Mouse (Mus musculus): ENCODE measurements around the gene Cdc14a.

Gene Cdc14a

DNA sequence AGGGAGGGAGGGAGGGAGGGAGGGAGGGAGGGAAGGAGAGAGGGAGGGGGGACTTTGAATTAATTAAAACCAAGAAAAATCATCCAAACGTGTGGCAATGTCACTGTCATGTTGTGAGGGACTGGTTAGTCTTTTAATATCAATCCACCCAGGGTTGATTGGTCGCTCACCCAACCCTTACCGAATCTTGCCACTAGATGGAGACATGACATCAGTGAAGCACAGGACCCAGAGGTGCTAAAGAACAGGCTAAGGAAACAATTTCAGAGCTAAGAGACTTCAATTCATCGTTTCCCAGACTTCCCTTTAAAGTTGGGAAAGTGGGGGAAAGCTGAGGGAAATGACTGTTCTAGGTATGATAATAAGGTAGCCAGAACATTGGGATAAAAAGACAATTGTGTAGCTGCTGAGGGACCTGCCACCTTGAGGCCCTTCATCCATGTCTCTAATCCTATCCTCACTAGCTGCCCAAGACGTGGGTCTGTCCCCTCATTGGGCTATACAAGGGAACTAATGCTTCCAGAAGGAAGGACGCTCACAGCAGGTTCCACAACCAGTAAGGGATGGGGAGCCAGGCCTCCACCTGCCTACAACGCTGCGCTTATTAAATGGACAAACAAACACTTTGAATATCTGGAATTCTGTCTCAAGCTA is 91.9 kb downstream of the Cdc14a start:
- DNase-seq (ENCODE audit: extremely low spot score, low read depth, low spot score) = peak; percentile 53

DNA sequence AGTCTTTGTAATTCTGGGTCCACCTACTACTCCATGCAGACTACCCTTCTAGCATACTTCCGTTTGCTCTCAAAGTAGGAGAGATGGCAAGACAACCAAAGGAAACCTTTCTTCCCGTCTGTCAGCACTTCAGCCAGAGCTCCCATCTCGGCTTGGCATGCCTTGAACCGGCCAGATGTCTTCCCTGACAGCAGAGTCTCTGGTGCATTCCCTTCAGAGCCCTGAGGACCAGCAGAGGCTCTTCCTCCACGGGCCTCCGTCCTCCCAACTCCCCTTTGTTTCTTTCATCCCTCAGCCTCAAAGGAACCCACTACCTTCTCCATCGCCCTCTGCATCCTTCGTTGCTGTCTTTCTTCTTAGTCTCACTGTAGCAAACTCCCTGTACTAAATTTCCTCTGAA is 93.9 kb downstream of the Cdc14a start:
- DNase-seq (ENCODE audit: extremely low spot score, low read depth, low spot score) = no peak

- no peak for DNase-seq (ENCODE audit: extremely low spot score, low read depth, low spot score)
Measured at GRCm38 (mm10) chr3:116329023-116329762, 94.6 kb downstream of the Cdc14a start.

- DNase-seq (ENCODE audit: extremely low spot score, low read depth, low spot score) = no peak
Measured at GRCm38 (mm10) chr3:116327616-116328004, 96.2 kb downstream of the Cdc14a start.

GRCm38 (mm10) chr3:116327001-116327615 is 96.7 kb downstream of the Cdc14a start:
- peak; percentile 68 for DNase-seq (ENCODE audit: extremely low spot score, low read depth, low spot score)

- DNase-seq (ENCODE audit: extremely low spot score, low read depth, low spot score) = no peak
Measured at GRCm38 (mm10) chr3:116325501-116325900, 98.3 kb downstream of the Cdc14a start.

GRCm38 (mm10) chr3:116319696-116320095 is 104.1 kb downstream of the Cdc14a start:
- no peak for DNase-seq (ENCODE audit: extremely low spot score, low read depth, low spot score)

DNA sequence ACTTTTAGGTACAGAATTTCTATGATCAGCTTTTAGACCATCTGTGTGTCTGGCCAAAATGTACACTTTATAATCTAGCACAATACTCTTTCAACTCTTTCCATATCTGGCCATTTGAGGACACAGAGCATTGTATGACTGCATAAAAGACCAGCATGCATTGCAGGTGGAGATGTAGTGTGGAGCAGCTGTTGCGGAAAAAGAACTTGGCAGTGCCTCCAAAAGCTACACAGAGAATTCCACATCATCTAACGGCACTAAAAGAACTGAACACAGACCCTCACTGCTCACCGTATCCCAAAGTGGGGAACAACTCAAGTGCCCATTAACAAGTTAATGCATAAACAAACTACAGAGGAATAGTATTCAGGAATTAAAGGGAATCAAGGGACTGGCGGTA is 112.0 kb downstream of the Cdc14a start:
- DNase-seq (ENCODE audit: extremely low spot score, low read depth, low spot score) = no peak

GRCm38 (mm10) chr3:116311173-116311572 is 112.7 kb downstream of the Cdc14a start:
- no peak for DNase-seq (ENCODE audit: extremely low spot score, low read depth, low spot score)

DNA sequence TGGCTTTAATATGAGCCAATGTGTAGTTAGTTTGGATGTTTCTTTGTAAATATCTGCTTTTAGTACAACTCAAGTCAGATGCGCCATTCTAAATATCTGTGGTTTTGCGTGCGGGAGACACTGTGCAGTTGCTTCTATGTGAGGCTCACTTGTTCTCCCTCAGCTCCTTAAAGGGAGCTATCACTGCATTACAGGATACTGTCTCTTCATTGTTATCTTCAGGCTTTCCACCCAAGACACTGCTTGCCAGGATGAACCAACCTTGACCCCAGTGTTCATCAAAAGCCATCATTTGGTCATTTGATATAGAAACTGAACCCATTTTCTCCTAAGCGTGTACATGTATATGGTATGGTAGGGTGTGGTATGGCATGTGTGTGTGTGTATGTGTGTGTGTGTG is 113.2 kb downstream of the Cdc14a start:
- DNase-seq (ENCODE audit: extremely low spot score, low read depth, low spot score) = no peak

GRCm38 (mm10) chr3:116310033-116310432 is 113.8 kb downstream of the Cdc14a start:
- no peak for DNase-seq (ENCODE audit: extremely low spot score, low read depth, low spot score)

DNA sequence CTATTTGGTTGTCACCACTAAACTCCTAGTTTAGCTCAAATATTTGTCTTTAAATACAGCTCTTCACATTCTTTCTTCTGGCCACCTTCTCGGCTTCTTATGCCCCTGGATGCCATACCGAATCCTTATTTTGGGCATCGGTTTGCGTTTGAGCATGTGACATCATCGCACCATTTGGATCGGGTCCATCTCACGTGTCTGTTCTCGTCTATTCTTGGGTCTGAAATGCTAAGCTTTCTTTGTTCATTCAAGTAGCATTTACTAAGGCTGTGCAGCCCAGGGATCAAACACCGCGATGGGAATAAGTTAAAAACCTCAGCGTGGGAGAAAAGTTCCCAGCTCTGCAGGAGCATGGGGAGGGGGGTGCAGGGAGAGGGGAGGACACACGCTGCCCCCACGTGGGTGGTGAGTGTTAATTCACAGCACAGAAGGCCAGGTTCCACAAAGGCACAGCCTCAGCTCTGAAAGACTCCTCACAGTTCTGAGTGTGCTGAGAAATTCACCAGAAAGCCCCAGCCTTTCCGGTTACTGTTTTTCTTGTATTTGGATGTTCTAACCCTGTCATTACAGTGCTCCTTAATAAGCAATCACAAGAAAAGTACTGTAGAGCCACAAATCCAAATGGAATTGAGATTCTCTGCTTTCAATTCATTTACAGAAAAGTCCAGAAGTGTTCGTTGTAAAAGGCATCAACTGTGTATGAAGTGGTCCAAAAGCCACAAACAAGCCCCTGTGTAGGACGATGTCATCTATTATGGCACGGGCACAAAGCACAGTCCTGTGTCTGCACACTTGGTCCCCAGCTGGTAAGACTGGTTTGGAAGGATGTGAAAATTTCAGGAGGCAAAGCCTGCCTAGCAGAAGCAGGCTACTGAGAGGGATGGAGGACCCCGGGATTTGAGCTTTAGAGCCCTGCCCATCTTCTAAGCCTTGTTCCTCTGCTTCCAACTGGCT is 118.8 kb downstream of the Cdc14a start:
- DNase-seq (ENCODE audit: extremely low spot score, low read depth, low spot score) = no peak

- no peak for DNase-seq (ENCODE audit: extremely low spot score, low read depth, low spot score)
Measured at GRCm38 (mm10) chr3:116302581-116302980, 121.3 kb downstream of the Cdc14a start.

GRCm38 (mm10) chr3:116301754-116302153 is 122.1 kb downstream of the Cdc14a start:
- DNase-seq (ENCODE audit: extremely low spot score, low read depth, low spot score) = no peak

DNA sequence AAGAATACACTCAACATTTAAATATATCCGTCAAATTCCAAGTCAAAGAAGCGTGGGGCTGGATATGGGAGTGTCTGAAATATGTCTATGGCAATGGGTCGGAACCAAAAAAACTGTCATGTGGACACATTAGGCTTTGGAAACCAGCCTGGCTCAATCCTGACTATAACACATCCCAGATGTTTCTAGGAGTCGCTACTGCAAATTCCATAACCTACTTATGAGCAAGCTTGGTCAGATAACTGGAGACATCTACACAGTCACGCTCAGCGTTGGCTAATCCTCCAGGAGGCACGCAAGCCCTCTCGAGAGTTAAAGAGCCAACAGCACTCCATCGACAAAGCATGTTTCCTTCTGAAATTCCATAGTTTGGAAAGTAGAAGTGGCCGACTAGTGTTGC is 125.1 kb downstream of the Cdc14a start:
- no peak for DNase-seq (ENCODE audit: extremely low spot score, low read depth, low spot score)

- no peak for DNase-seq (ENCODE audit: extremely low spot score, low read depth, low spot score)
Measured at GRCm38 (mm10) chr3:116298003-116298402, 125.8 kb downstream of the Cdc14a start.

DNA sequence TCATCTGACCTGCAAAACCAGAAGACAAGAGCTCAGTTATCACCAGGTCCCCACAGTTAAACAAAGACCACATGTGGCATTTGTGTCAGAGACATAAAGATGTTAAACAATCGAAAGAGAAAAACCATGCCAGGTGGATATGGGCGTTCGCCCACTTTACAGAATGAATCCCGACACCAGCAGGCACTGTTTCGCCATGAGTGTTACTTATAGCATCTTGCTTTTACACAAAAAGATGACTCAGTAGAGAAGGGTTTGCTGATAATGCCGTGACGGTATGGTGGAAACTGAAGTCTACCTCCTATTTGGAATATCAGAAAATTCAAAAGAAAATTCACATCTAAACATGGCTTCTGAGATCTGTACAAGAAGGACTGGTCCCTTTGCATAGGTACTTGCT is 126.7 kb downstream of the Cdc14a start:
- DNase-seq (ENCODE audit: extremely low spot score, low read depth, low spot score) = no peak

- DNase-seq (ENCODE audit: extremely low spot score, low read depth, low spot score) = no peak
Measured at GRCm38 (mm10) chr3:116290041-116290815, 133.6 kb downstream of the Cdc14a start.

DNA sequence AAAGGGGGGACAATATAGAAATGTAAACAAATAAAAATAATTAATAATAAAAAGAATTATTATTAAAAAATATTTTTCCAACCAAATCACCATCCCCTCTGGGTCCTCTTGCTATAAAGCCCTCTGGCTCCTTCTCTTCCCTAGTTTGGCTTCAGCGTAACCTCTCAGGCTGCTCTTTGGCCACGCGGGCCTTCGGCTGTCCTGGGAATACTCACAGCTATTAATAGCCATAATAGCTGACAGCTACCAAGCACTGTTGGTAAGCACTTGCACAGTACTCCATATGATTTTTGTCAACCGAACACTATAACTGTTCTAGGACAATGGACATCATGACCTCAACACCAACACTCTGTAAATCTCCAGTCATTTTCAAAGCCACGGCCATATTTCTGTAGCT is 135.0 kb downstream of the Cdc14a start:
- DNase-seq (ENCODE audit: extremely low spot score, low read depth, low spot score) = no peak

GRCm38 (mm10) chr3:116284735-116285134 is 139.1 kb downstream of the Cdc14a start:
- DNase-seq (ENCODE audit: extremely low spot score, low read depth, low spot score) = no peak

All from hindlimb bud, embryonic 11.5 days (tissue).